Mouse (Mus musculus) forebrain, embryonic 11.5 days (tissue): ENCODE results near the gene Asic3. TPM values are rescaled to one million over a fixed set of nuclear protein-coding genes. Genes with fewer than 3 reads are reported as not detected.
"Not testable (repeated sequence)": the region's sequence is repeated elsewhere in the genome, so short reads cannot be mapped to it uniquely, and the experiment has no call there.

Experiments
- ATAC-seq: fragments of 200-750 bp; cut with Nextera tagmentation; replicated peaks from 2 replicates; pipeline ENCODE4 v1.8.0; 2017; ENCODE audit warnings: moderate TSS enrichment; ENCODE audit not compliant: low FRiP score
- DNase-seq: peaks from one replicate; pipeline ENCODE4 v3.0.0-alpha.2; 2017; ENCODE audit warnings: low spot score
- H3K27ac ChIP-seq: fragments of 300-500 bp; sonication (generic); 2 replicates; pipeline ENCODE4 v1.5.1; 2014; ENCODE audit warnings: low read depth, low read length
- H3K27me3 ChIP-seq: fragments of 300-500 bp; sonication (generic); 2 replicates; pipeline ENCODE4 v1.6.1; 2014; ENCODE audit warnings: mild to moderate bottlenecking, low read length, mixed read lengths; ENCODE audit not compliant: control insufficient read depth, insufficient read depth
- H3K36me3 ChIP-seq: fragments of 300-500 bp; sonication (generic); 2 replicates; pipeline ENCODE4 v1.6.1; 2014; ENCODE audit warnings: mild to moderate bottlenecking, low read length, moderate library complexity, mixed read lengths; ENCODE audit not compliant: control insufficient read depth, insufficient read depth
- H3K4me1 ChIP-seq: fragments of 300-500 bp; sonication (generic); replicated peaks from 2 replicates; pipeline ENCODE4 v1.6.1; 2014; ENCODE audit warnings: low read length, mixed read lengths; ENCODE audit not compliant: control insufficient read depth, insufficient read depth
- H3K4me2 ChIP-seq: fragments of 300-500 bp; sonication (generic); 2 replicates; pipeline ENCODE4 v1.6.1; 2014; ENCODE audit warnings: low read depth, mild to moderate bottlenecking, low read length, moderate library complexity, mixed read lengths; ENCODE audit not compliant: severe bottlenecking
- H3K4me3 ChIP-seq: fragments of 300-500 bp; sonication (generic); 2 replicates; pipeline ENCODE4 v1.5.1; 2014; ENCODE audit warnings: low read depth, low read length
- H3K9ac ChIP-seq: fragments of 300-500 bp; sonication (generic); 2 replicates; pipeline ENCODE4 v1.6.1; 2014; ENCODE audit warnings: low read length
- H3K9me3 ChIP-seq: fragments of 300-500 bp; sonication (generic); 2 replicates; pipeline ENCODE4 v1.6.1; 2016; ENCODE audit warnings: low read length, mixed read lengths; ENCODE audit not compliant: control insufficient read depth
- WGBS: fragments of 180-500 bp; shearing (Covaris S2); extraction: QIAGEN DNeasy Blood & Tissue Kit; methylation state at CpG from one replicate; pipeline ENCODE4 v1.1.7; 2014; 5-methylcytosine and 5-hydroxymethylcytosine counted together
- polyA plus RNA-seq: library from polyadenylated mRNA; unstranded; fragments of >200 nt; fragmentation: Nextera tagmentation; extraction: Ambion mirVana; gene quantifications from 2 replicates; pipeline ENCODE4 v1.2.1, GENCODE M21; 2014

Asic3 gene
- polyA plus RNA-seq, 1 experiment from 2014 or later = not detected

- Histone ChIP-seq H3K9ac (no peak overlapping the region), H3K4me2 (no peak overlapping the region), H3K4me3 (no peak overlapping the region), H3K27me3 (peaks cover 13% of the 10 kb centered on the region), H3K36me3 (no peaks in the 10 kb centered on the region), H3K9me3 (no peaks in the 10 kb centered on the region), H3K27ac (no peak overlapping the region), H3K4me1 (peaks cover 8% of the 10 kb centered on the region; the same call in 1 of the 2 replicates)
- DNase-seq (no peak), ATAC-seq (no peak)
- WGBS = 80% methylated on average over 7 of the region's 7 CpGs
These were observed 20.5 kb upstream of the Asic3 start for GRCm38 (mm10) chr5:24392724-24393123.

DNA sequence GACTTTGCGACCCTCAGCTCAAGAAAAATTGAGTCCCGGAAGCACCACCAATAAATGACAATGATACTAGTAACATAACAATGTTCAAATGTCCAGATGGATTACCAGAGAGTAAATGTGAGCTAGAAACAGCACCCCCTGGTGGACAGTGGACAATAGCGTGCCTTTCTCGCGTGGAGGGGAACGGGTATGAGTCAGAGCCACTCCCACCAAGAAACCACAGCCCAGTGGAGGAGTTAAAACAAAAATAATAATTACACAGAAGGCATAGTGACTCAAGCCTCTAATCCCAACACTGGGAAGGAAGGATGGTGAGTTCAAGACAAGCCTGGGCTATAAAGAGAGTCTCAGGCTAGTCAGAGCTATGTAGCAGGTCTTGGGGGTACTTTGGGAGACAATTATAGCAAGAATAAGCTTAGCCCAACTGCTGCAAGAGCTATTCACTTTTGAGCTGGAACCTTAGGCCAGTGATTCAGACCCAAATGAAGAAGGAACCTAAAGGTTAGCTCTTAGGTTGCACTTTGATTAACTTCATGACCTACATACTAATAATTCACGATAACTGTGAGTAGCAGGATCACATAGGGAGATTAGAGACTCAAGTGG lies 19.7 kb upstream of the Asic3 start, which contains the start of gene Abcb8:
Gene Abcb8 (plus strand): TSS at position 272 of the 606 bp plus-strand sequence.
- H3K4me2 ChIP-seq = peak within 1 kb of the TSS; percentile 52
- peak within 1 kb of the TSS; percentile 41 for H3K4me3 ChIP-seq
- H3K9ac ChIP-seq = peak within 1 kb of the TSS; percentile 47
- ATAC-seq (no peak), DNase-seq (peak; percentile 86)
- H3K27me3 ChIP-seq = peaks cover 5% of the 10 kb centered on the region; the same call in 1 of the 2 replicates
- H3K27ac ChIP-seq = no peak within 1 kb of the TSS; the same call in 1 of the 2 replicates
- 23% methylated on average over 7 of the region's 7 CpGs for WGBS
- no peaks in the 10 kb centered on the region for H3K9me3 ChIP-seq
- no peaks in the 10 kb centered on the region for H3K36me3 ChIP-seq
- H3K4me1 ChIP-seq = 0 out of 2 replicates have a peak, but pooled peaks cover under 1% of the 10 kb centered on the region

DNA sequence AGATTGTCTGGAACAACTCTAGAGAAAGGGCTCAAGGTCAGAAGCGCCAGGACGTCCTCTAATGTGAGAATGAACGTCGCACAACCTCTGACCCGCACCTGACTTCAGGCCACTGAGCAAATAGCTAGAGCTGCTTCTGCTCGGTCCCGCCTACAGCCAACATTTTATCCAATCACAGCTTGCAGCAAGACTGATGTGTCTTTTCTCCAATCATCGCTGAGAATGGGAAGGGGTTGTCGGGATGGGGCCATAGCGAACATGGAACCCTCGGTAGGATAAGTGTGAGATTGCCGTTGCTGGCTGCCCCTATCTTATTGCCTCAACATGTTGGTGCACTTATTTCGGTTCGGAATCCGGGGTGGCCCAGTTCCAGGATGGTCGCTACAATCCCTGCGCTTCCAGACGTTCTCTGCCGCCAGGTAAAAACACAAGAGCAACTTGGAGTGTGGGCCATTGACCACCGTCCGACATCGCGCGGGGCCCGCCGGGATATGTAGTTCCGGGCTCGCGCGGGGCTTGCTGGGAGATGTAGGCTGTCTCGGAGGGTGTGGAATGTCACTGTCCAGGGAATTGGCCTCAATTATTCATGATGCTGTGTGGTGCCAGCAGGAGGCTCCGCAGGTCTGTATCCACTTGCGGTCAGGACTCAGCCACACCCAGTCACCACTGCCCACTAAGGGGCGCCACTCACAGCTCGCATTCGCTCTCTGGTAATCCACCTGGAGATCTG lies 18.9 kb upstream of the Asic3 start:
- no peaks in the 10 kb centered on the region for H3K9me3 ChIP-seq
- no peaks in the 10 kb centered on the region for H3K4me1 ChIP-seq
- H3K36me3 ChIP-seq = no peaks in the 10 kb centered on the region
- peak overlapping the region; percentile 41 for H3K4me3 ChIP-seq
- ATAC-seq (peak; percentile 97), DNase-seq (peak; percentile 93)
- peak overlapping the region; percentile 52 for H3K4me2 ChIP-seq
- H3K9ac ChIP-seq = peak overlapping the region; percentile 47
- no peaks in the 10 kb centered on the region; the same call in 1 of the 2 replicates for H3K27me3 ChIP-seq
- no peak overlapping the region; the same call in 1 of the 2 replicates for H3K27ac ChIP-seq
- 2% methylated on average over 36 of the region's 36 CpGs for WGBS

DNA sequence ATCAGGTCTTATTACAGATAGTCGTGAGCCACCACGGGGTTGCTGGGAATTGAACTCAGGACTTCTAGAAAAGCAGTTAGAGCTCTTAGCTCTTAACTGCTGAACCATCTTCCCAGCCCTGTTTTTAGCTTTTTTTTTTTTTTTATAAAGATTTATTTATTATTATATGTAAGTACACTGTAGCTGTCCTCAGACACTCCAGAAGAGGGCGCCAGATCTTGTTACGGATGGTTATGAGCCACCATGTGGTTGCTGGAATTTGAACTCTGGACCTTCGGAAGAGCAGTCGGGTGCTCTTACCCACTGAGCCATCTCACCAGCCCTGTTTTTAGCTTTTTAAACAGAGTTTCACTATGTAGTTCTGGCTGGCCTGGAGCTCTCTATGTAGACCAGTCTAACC lies 16.9 kb upstream of the Asic3 start:
- H3K9ac ChIP-seq, ATAC-seq: not testable (repeated sequence)
- WGBS = 90% methylated on average over 6 of the region's 6 CpGs

DNA sequence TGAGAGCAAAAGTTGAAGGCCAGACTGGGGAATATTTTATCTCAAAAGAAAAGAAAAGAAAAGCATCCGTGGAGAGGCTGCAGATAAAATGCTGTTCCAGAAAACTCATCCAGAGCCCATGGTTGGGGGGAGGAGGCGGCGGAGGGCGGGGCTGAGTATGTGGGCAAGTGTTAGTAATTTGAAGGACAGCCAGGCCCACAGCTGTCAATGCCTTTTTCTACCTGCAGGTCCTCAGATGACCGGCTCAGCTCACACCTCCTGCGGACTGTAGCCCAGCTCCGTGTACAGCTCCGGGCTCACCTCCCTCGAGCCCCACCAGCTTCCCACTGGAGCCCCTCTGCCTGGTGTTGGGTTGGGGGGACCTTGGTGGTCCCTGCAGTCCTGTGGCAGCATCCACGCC lies 13.5 kb upstream of the Asic3 start:
- no peaks in the 10 kb centered on the region for H3K4me1 ChIP-seq
- 91% methylated on average over 10 of the region's 10 CpGs for WGBS
- H3K4me3 ChIP-seq = no peak overlapping the region
- no peak overlapping the region for H3K9ac ChIP-seq
- DNase-seq (no peak), ATAC-seq (no peak)
- no peaks in the 10 kb centered on the region for H3K9me3 ChIP-seq
- H3K27me3 ChIP-seq = no peaks in the 10 kb centered on the region
- no peak overlapping the region for H3K4me2 ChIP-seq
- H3K27ac ChIP-seq = no peak overlapping the region
- H3K36me3 ChIP-seq = no peaks in the 10 kb centered on the region; the same call in 1 of the 2 replicates

More for the DNA sequence above, 16.9 kb upstream of the Asic3 start:
- H3K4me1 ChIP-seq, H3K36me3 ChIP-seq, H3K27me3 ChIP-seq, H3K27ac ChIP-seq, H3K4me2 ChIP-seq, H3K4me3 ChIP-seq, DNase-seq, H3K9me3 ChIP-seq: not testable (repeated sequence)

- Histone ChIP-seq H3K9ac (no peak overlapping the region), H3K27me3 (no peaks in the 10 kb centered on the region), H3K27ac (no peak overlapping the region), H3K4me2 (no peak overlapping the region), H3K4me3 (no peak overlapping the region), H3K4me1 (no peaks in the 10 kb centered on the region), H3K9me3 (no peaks in the 10 kb centered on the region), H3K36me3 (no peaks in the 10 kb centered on the region; the same call in 1 of the 2 replicates)
- ATAC-seq (no peak), DNase-seq (no peak)
- WGBS = 85% methylated on average over 11 of the region's 11 CpGs
These were observed 12.8 kb upstream of the Asic3 start for GRCm38 (mm10) chr5:24400362-24400761.

DNA sequence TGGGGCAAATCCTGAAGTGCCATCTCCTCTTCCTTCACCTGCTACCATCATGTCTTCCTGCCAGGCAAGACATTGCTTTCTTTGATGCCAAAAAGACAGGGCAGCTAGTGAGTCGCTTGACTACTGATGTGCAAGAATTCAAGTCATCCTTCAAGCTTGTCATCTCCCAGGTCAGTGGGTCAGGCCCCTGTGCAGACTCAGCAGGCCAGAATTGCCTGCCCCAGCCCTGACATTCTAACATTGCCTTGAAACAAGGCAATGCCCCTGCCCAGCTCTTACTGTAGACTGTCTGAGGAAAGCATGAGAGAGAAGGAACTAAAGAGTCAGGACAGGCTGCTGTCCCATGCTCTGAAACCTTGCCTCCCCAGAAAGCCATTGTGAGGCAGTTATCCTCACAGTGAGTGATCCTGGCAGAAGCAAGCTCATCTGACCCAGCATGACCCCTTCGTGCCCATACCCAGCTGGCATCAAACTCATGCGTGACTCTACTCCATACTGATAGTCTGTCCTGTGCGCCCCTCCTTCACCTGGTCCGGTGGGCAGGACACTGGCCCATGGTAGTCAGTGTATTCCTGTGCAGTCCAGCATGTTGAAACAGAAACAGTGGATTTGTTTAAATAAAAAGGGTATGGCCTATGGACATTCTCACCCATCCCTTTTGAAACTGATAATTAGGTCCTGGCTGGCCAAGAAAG lies 12.1 kb upstream of the Asic3 start:
- no peaks in the 10 kb centered on the region for H3K4me1 ChIP-seq
- no peak for ATAC-seq
- DNase-seq = no peak
- H3K9me3 ChIP-seq = no peaks in the 10 kb centered on the region
- no peaks in the 10 kb centered on the region; the same call in 1 of the 2 replicates for H3K36me3 ChIP-seq
- no peak overlapping the region for H3K4me2 ChIP-seq
- H3K4me3 ChIP-seq = no peak overlapping the region
- no peak overlapping the region for H3K9ac ChIP-seq
- H3K27ac ChIP-seq = no peak overlapping the region
- no peaks in the 10 kb centered on the region for H3K27me3 ChIP-seq
- 94% methylated on average over 5 of the region's 5 CpGs for WGBS

DNA sequence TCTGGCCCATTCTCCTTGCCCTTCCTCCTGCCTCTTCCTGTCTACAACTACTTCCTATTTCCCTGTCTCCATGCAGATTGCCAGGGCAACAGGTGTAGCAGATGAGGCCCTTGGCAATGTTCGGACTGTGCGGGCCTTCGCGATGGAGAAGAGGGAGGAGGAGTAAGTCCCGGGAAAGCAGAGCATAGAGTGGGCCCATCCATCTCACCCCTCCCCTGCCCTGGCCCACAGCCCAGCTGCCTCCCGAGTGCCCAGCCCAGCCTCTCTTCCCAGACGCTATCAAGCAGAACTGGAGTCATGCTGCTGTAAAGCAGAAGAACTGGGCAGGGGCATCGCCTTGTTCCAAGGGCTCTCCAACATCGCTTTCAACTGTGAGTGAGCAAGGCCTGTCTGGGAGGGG lies 11.2 kb upstream of the Asic3 start:
- Histone ChIP-seq H3K27me3 (no peaks in the 10 kb centered on the region), H3K4me1 (no peaks in the 10 kb centered on the region), H3K4me2 (no peak overlapping the region), H3K4me3 (no peak overlapping the region), H3K27ac (no peak overlapping the region), H3K9me3 (no peaks in the 10 kb centered on the region), H3K36me3 (no peaks in the 10 kb centered on the region; the same call in 1 of the 2 replicates), H3K9ac (no peak overlapping the region)
- WGBS = 87% methylated on average over 9 of the region's 9 CpGs
- no peak for DNase-seq
- ATAC-seq = no peak
